9 mouse cellular contexts compared by ENCODE assay signal in genomic region chr3:50887002-50887401, GRCm38 (mm10).
A peak's percentile ranks its signal among the peaks of the same experiment; 100 is the strongest.
DNase-seq lines count a peak whose midpoint lies in the region; ATAC-seq and TF ChIP-seq lines count a peak whose summit lies in the region.
"Had no signal": no experiment of that assay in that cellular context is flagged by ENCODE, and none has a peak within 500 bp of the region (broad histone marks: within the 10 kb centered on the region; RNA-seq: fewer than 3 reads in every experiment).

No protein-coding gene starts in this region.

- intact Hi-C loops in heart, adult 2 months (cut with DNase I), result no loop called here

- ATAC-seq in heart, embryonic 11.5 days (replicated peaks; ENCODE audit: insufficient number of reproducible peaks, low FRiP score, low TSS enrichment), result 0 out of 2 replicates have a peak, but pooled peaks have one; percentile 42
- no peak for ATAC-seq in lung, postnatal 0 days
- ATAC-seq in limb, embryonic 13.5 days (ENCODE audit: low FRiP score, low read depth), result 0 out of 2 replicates have a peak, but pooled peaks have one; percentile 15
- no peak for ATAC-seq in forebrain, embryonic 14.5 days

- no peak for DNase-seq in heart, adult 2 months
- DNase-seq in lung, postnatal 0 days (ENCODE audit: low spot score), result peak; percentile 24
- no peak for DNase-seq in lung, postnatal 14 days
- peak; percentile 71 to 82 for DNase-seq in thymus, postnatal 36 days
- no peak for DNase-seq in forebrain, embryonic 14.5 days (ENCODE audit: low spot score)
- no peak for DNase-seq in right cerebral cortex, adult 2 months (ENCODE audit: low spot score in 2 of 2)
- DNase-seq: gastrocnemius, postnatal 14 days had no signal

- peaks cover 3% of the 10 kb centered on the region; the same call in 1 of the 2 replicates for H3K4me1 ChIP-seq in heart, embryonic 11.5 days (ENCODE audit: control insufficient read depth, insufficient read depth, low read length)
- H3K4me1 ChIP-seq in heart, adult 2 months (ENCODE audit: control insufficient read depth, insufficient read depth, low read length), result no peaks in the 10 kb centered on the region
- peaks cover 4% of the 10 kb centered on the region; the same call in 1 of the 2 replicates for H3K4me1 ChIP-seq in lung, postnatal 0 days (ENCODE audit: insufficient read depth, low read depth, low read length)
- peaks cover 14% of the 10 kb centered on the region for H3K4me1 ChIP-seq in limb, embryonic 13.5 days
- peaks cover 7% of the 10 kb centered on the region for H3K4me1 ChIP-seq in forebrain, embryonic 14.5 days (ENCODE audit: control insufficient read depth, insufficient read depth, low read length)

- peak overlapping the region; percentile 55; the same call in 1 of the 2 replicates for H3K27ac ChIP-seq in heart, embryonic 11.5 days (ENCODE audit: low read depth, low read length)
- H3K27ac ChIP-seq in heart, adult 2 months, result no peak overlapping the region
- no peak overlapping the region for H3K27ac ChIP-seq in lung, postnatal 0 days (ENCODE audit: low read length)
- H3K27ac ChIP-seq in limb, embryonic 13.5 days, result peak overlapping the region; percentile 72; the same call in 1 of the 2 replicates
- no peak overlapping the region for H3K27ac ChIP-seq in forebrain, embryonic 14.5 days (ENCODE audit: low read depth, low read length)

- H3K36me3 ChIP-seq in heart, embryonic 11.5 days (ENCODE audit: control insufficient read depth, insufficient read depth, low read length), result no peaks in the 10 kb centered on the region
- no peaks in the 10 kb centered on the region for H3K36me3 ChIP-seq in heart, adult 2 months (ENCODE audit: control insufficient read depth, insufficient read depth, low read length)
- no peaks in the 10 kb centered on the region for H3K36me3 ChIP-seq in lung, postnatal 0 days (ENCODE audit: insufficient read depth, low read length)
- no peaks in the 10 kb centered on the region for H3K36me3 ChIP-seq in limb, embryonic 13.5 days
- H3K36me3 ChIP-seq in forebrain, embryonic 14.5 days (ENCODE audit: control insufficient read depth, insufficient read depth, low read length), result no peaks in the 10 kb centered on the region

- WGBS in heart, embryonic 11.5 days (ENCODE audit: insufficient replicate concordance), result 18% methylated on average over 7 of the region's 7 CpGs
- WGBS in heart, adult 2 months, result 3% methylated on average over 7 of the region's 7 CpGs
- WGBS in lung, postnatal 0 days, result 7% methylated on average over 7 of the region's 7 CpGs
- WGBS in limb, embryonic 13.5 days, result 20% methylated on average over 7 of the region's 7 CpGs
- 59% methylated on average over 7 of the region's 7 CpGs for WGBS in forebrain, embryonic 14.5 days

- no peaks in the 10 kb centered on the region for H3K27me3 ChIP-seq in heart, embryonic 11.5 days (ENCODE audit: control insufficient read depth, insufficient read depth, low read length)
- no peaks in the 10 kb centered on the region for H3K27me3 ChIP-seq in heart, adult 2 months (ENCODE audit: control insufficient read depth, insufficient read depth, low read length)
- no peaks in the 10 kb centered on the region for H3K27me3 ChIP-seq in lung, postnatal 0 days (replicated peaks; ENCODE audit: insufficient read depth, low read length)
- no peaks in the 10 kb centered on the region for H3K27me3 ChIP-seq in limb, embryonic 13.5 days
- H3K27me3 ChIP-seq in forebrain, embryonic 14.5 days (replicated peaks; ENCODE audit: control insufficient read depth, insufficient read depth, low read length), result no peaks in the 10 kb centered on the region

- 0 out of 2 replicates have a peak overlapping the region, but pooled peaks have one; percentile 36 for H3K9ac ChIP-seq in heart, embryonic 11.5 days (ENCODE audit: low read depth, low read length)
- no peak overlapping the region for H3K9ac ChIP-seq in heart, adult 2 months (ENCODE audit: low read depth, low read length)
- H3K9ac ChIP-seq in lung, postnatal 0 days (replicated peaks; ENCODE audit: low read depth), result no peak overlapping the region
- no peak overlapping the region for H3K9ac ChIP-seq in limb, embryonic 13.5 days
- H3K9ac ChIP-seq in forebrain, embryonic 14.5 days (ENCODE audit: low read length), result no peak overlapping the region

- H3K79me2 ChIP-seq in heart, adult 2 months (replicated peaks; ENCODE audit: control insufficient read depth, insufficient read depth, low read length), result no peaks in the 10 kb centered on the region

- H3K9me3 ChIP-seq in heart, embryonic 11.5 days (replicated peaks; ENCODE audit: control insufficient read depth, low read length), result no peaks in the 10 kb centered on the region
- H3K9me3 ChIP-seq in lung, postnatal 0 days (ENCODE audit: low read length), result no peaks in the 10 kb centered on the region
- no peaks in the 10 kb centered on the region for H3K9me3 ChIP-seq in limb, embryonic 13.5 days
- H3K9me3 ChIP-seq in forebrain, embryonic 14.5 days (replicated peaks; ENCODE audit: control insufficient read depth, low read length), result no peaks in the 10 kb centered on the region

- no peak for TF ChIP-seq POLR2A in heart, adult 2 months (IDR thresholded peaks at IDR 0.05; ENCODE audit: insufficient read depth, low read depth, low read length)

- TF ChIP-seq EP300 in heart, adult 2 months (IDR thresholded peaks at IDR 0.05; ENCODE audit: insufficient read depth, low read depth, low read length), result no peak
- TF ChIP-seq EP300 in lung, postnatal 0 days (IDR thresholded peaks at IDR 0.05), result no peak

- H3K4me3 ChIP-seq in heart, embryonic 11.5 days (ENCODE audit: low read depth, low read length), result no peak overlapping the region
- H3K4me3 ChIP-seq in heart, adult 2 months, result no peak overlapping the region
- no peak overlapping the region for H3K4me3 ChIP-seq in lung, postnatal 0 days (ENCODE audit: low read depth, low read length)
- H3K4me3 ChIP-seq in limb, embryonic 13.5 days, result no peak overlapping the region
- no peak overlapping the region for H3K4me3 ChIP-seq in forebrain, embryonic 14.5 days (ENCODE audit: low read depth, low read length)

- H3K4me2 ChIP-seq in heart, embryonic 11.5 days, result peak overlapping the region; percentile 29; the same call in 1 of the 2 replicates
- 0 out of 2 replicates have a peak overlapping the region, but pooled peaks have one; percentile 11 for H3K4me2 ChIP-seq in lung, postnatal 0 days (replicated peaks; ENCODE audit: low read depth, low read length)
- peak overlapping the region; percentile 32 for H3K4me2 ChIP-seq in limb, embryonic 13.5 days (replicated peaks)
- H3K4me2 ChIP-seq in forebrain, embryonic 14.5 days (ENCODE audit: low read length), result no peak overlapping the region

- TF ChIP-seq CTCF in heart, adult 2 months (IDR thresholded peaks at IDR 0.05), result no peak
- no peak for TF ChIP-seq CTCF in lung, postnatal 0 days (IDR thresholded peaks at IDR 0.05)

Comparison
In these comparisons a context has a peak if more than half of its experiments do, and no peak if none do; other contexts are left out.
1. H3K27ac ChIP-seq: peak in heart, embryonic 11.5 days (single experiment) and limb, embryonic 13.5 days (single experiment); none in heart, adult 2 months (single experiment), lung, postnatal 0 days (single experiment) and forebrain, embryonic 14.5 days (single experiment).
2. DNase-seq: peak in lung, postnatal 0 days (single experiment) and thymus, postnatal 36 days (2 of 2); none in heart, adult 2 months (0 of 2), lung, postnatal 14 days (single experiment), forebrain, embryonic 14.5 days (single experiment) and right cerebral cortex, adult 2 months (0 of 2).
3. ATAC-seq: peak in heart, embryonic 11.5 days (single experiment) and limb, embryonic 13.5 days (single experiment); none in lung, postnatal 0 days (single experiment) and forebrain, embryonic 14.5 days (single experiment).